Mouse (Mus musculus): ENCODE measurements at regions not wholly inside any gene's neighbourhood (a gene's known extent, or its start where the extent isn't known, plus 50 kb on each side); places are given as distances from the start of the nearest gene placed in this dataset.

GRCm38 (mm10) chr4:153302855-153303254, 179.8 kb downstream of the Ajap1 start:
- Histone ChIP-seq H3K9me3 (ENCODE audit: low read length) (peaks cover 15% of the 10 kb centered on the region; the same call in 1 of the 2 replicates), H3K4me3 (replicated peaks; ENCODE audit: low read length) (no peak overlapping the region), H3K27me3 (ENCODE audit: insufficient read depth, low read length) (peaks cover 5% of the 10 kb centered on the region; the same call in 1 of the 2 replicates), H3K36me3 (ENCODE audit: insufficient read depth, low read length) (no peaks in the 10 kb centered on the region), H3K4me1 (replicated peaks; ENCODE audit: low read depth, low read length) (peaks cover 3% of the 10 kb centered on the region)
- TF ChIP-seq CTCF (conservative IDR thresholded peaks at IDR 0.05; ENCODE audit: low read length) = no peak

GRCm38 (mm10) chr4:153298277-153298676, 184.3 kb downstream of the Ajap1 start:
- Histone ChIP-seq H3K9me3 (ENCODE audit: low read length) (peaks cover 7% of the 10 kb centered on the region; the same call in 1 of the 2 replicates), H3K36me3 (ENCODE audit: insufficient read depth, low read length) (no peaks in the 10 kb centered on the region), H3K4me1 (replicated peaks; ENCODE audit: low read depth, low read length) (no peaks in the 10 kb centered on the region), H3K4me3 (replicated peaks; ENCODE audit: low read length) (no peak overlapping the region), H3K27me3 (ENCODE audit: insufficient read depth, low read length) (no peaks in the 10 kb centered on the region; the same call in 1 of the 2 replicates)
- TF ChIP-seq NANOG (IDR thresholded peaks at IDR 0.05; ENCODE audit: borderline replicate concordance, low read length) = no peak
- no peak for TF ChIP-seq CTCF (conservative IDR thresholded peaks at IDR 0.05; ENCODE audit: low read length)

DNA sequence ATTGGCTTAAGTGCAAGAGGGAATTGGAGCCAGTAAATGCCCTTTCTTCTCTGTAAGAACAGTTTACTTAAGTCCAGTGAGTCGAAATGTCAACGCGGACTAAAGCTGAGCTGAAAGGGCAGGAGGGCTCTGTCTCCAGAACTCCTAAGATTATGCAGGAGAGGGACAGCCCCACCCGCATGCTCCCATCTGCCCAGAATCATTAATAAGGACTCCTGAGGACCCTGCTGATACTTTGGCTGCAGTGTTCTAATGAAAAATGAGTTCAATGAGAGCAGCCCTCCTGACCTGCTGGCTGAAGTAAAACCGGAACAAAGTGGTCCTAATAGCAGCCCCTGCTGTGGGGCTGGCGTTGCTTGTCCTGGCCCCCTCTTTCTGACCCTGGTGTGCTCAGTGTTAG, 187.8 kb downstream of the Ajap1 start:
- no peak overlapping the region for H3K4me3 ChIP-seq (replicated peaks; ENCODE audit: low read length)
- TF ChIP-seq NANOG (IDR thresholded peaks at IDR 0.05; ENCODE audit: borderline replicate concordance, low read length) (no peak), POU5F1 (IDR thresholded peaks at IDR 0.05; ENCODE audit: borderline replicate concordance, low read length) (no peak)
- peaks cover 4% of the 10 kb centered on the region; the same call in 1 of the 2 replicates for H3K4me1 ChIP-seq (replicated peaks; ENCODE audit: low read depth, low read length)
- H3K27me3 ChIP-seq (ENCODE audit: insufficient read depth, low read length) = no peaks in the 10 kb centered on the region; the same call in 1 of the 2 replicates
- H3K9me3 ChIP-seq (ENCODE audit: low read length) = no peaks in the 10 kb centered on the region
- H3K36me3 ChIP-seq (ENCODE audit: insufficient read depth, low read length) = no peaks in the 10 kb centered on the region

GRCm38 (mm10) chr4:153293137-153293536, 189.5 kb downstream of the Ajap1 start:
- no peaks in the 10 kb centered on the region for H3K9me3 ChIP-seq (ENCODE audit: low read length)

DNA sequence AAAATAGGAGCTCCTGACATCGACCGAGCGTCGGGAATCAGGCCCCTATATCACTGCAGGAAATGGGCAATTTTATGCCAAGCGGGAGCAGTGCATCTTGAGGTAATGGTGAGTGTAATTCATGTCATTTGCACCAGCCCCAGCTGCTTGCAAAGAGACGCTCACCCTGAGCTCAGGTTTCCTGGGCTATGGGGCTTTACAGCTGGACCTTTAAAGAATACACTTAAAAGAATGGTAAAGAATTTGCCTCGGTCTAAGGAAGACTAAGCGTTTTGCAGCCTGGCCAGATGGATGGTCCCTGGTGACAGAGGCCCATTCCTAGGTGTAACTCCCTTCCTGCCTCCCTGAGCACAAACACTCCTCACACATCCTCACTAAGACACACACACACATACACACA, 194.2 kb downstream of the Ajap1 start:
- TF ChIP-seq POU5F1 (IDR thresholded peaks at IDR 0.05; ENCODE audit: borderline replicate concordance, low read length) (no peak), CTCF (conservative IDR thresholded peaks at IDR 0.05; ENCODE audit: low read length) (no peak), NANOG (IDR thresholded peaks at IDR 0.05; ENCODE audit: borderline replicate concordance, low read length) (no peak)

More at GRCm38 (mm10) chr4:153293137-153293536, 189.5 kb downstream of the Ajap1 start:
- H3K36me3 ChIP-seq (ENCODE audit: insufficient read depth, low read length) = no peaks in the 10 kb centered on the region
- H3K4me3 ChIP-seq (replicated peaks; ENCODE audit: low read length) = no peak overlapping the region
- H3K27me3 ChIP-seq (ENCODE audit: insufficient read depth, low read length) = no peaks in the 10 kb centered on the region; the same call in 1 of the 2 replicates
- TF ChIP-seq POU5F1 (IDR thresholded peaks at IDR 0.05; ENCODE audit: borderline replicate concordance, low read length) (no peak), NANOG (IDR thresholded peaks at IDR 0.05; ENCODE audit: borderline replicate concordance, low read length) (no peak), CTCF (conservative IDR thresholded peaks at IDR 0.05; ENCODE audit: low read length) (no peak)
- peaks cover 4% of the 10 kb centered on the region; the same call in 1 of the 2 replicates for H3K4me1 ChIP-seq (replicated peaks; ENCODE audit: low read depth, low read length)

GRCm38 (mm10) chr4:153284209-153284608, 198.4 kb downstream of the Ajap1 start:
- Histone ChIP-seq H3K27me3 (ENCODE audit: insufficient read depth, low read length) (peaks cover 11% of the 10 kb centered on the region), H3K36me3 (ENCODE audit: insufficient read depth, low read length) (no peaks in the 10 kb centered on the region), H3K4me1 (replicated peaks; ENCODE audit: low read depth, low read length) (peaks cover 8% of the 10 kb centered on the region; the same call in 1 of the 2 replicates), H3K4me3 (replicated peaks; ENCODE audit: low read length) (no peak overlapping the region), H3K9me3 (ENCODE audit: low read length) (peaks cover 22% of the 10 kb centered on the region; the same call in 1 of the 2 replicates)
- TF ChIP-seq POU5F1 (IDR thresholded peaks at IDR 0.05; ENCODE audit: borderline replicate concordance, low read length) (no peak), CTCF (conservative IDR thresholded peaks at IDR 0.05; ENCODE audit: low read length) (no peak), NANOG (IDR thresholded peaks at IDR 0.05; ENCODE audit: borderline replicate concordance, low read length) (no peak)

More for the DNA sequence above, 194.2 kb downstream of the Ajap1 start:
- Histone ChIP-seq H3K4me1 (replicated peaks; ENCODE audit: low read depth, low read length) (peaks cover 12% of the 10 kb centered on the region), H3K4me3 (replicated peaks; ENCODE audit: low read length) (no peak overlapping the region), H3K36me3 (ENCODE audit: insufficient read depth, low read length) (no peaks in the 10 kb centered on the region), H3K9me3 (ENCODE audit: low read length) (peaks cover 5% of the 10 kb centered on the region; the same call in 1 of the 2 replicates), H3K27me3 (ENCODE audit: insufficient read depth, low read length) (no peaks in the 10 kb centered on the region; the same call in 1 of the 2 replicates)

GRCm38 (mm10) chr4:153276571-153276970, 206.0 kb downstream of the Ajap1 start:
- Histone ChIP-seq H3K9me3 (ENCODE audit: low read length) (peaks cover 3% of the 10 kb centered on the region; the same call in 1 of the 2 replicates), H3K36me3 (ENCODE audit: insufficient read depth, low read length) (no peaks in the 10 kb centered on the region), H3K4me1 (replicated peaks; ENCODE audit: low read depth, low read length) (no peaks in the 10 kb centered on the region), H3K4me3 (replicated peaks; ENCODE audit: low read length) (no peak overlapping the region), H3K27me3 (ENCODE audit: insufficient read depth, low read length) (peaks cover 27% of the 10 kb centered on the region)
- no peak for TF ChIP-seq POU5F1 (IDR thresholded peaks at IDR 0.05; ENCODE audit: borderline replicate concordance, low read length)
- TF ChIP-seq CTCF (conservative IDR thresholded peaks at IDR 0.05; ENCODE audit: low read length) = no peak
- no peak for TF ChIP-seq NANOG (IDR thresholded peaks at IDR 0.05; ENCODE audit: borderline replicate concordance, low read length)

- Histone ChIP-seq H3K4me1 (replicated peaks; ENCODE audit: low read depth, low read length) (no peaks in the 10 kb centered on the region), H3K9me3 (ENCODE audit: low read length) (peaks cover 2% of the 10 kb centered on the region; the same call in 1 of the 2 replicates)
- TF ChIP-seq NANOG (IDR thresholded peaks at IDR 0.05; ENCODE audit: borderline replicate concordance, low read length) (no peak), POU5F1 (IDR thresholded peaks at IDR 0.05; ENCODE audit: borderline replicate concordance, low read length) (no peak)
Observed at GRCm38 (mm10) chr4:153271376-153271775, 211.2 kb downstream of the Ajap1 start.

GRCm38 (mm10) chr4:153263216-153263805, 219.3 kb downstream of the Ajap1 start:
- Histone ChIP-seq H3K27me3 (ENCODE audit: insufficient read depth, low read length) (peaks cover 45% of the 10 kb centered on the region), H3K36me3 (ENCODE audit: insufficient read depth, low read length) (no peaks in the 10 kb centered on the region), H3K4me3 (replicated peaks; ENCODE audit: low read length) (no peak overlapping the region), H3K9me3 (ENCODE audit: low read length) (peaks cover 27% of the 10 kb centered on the region), H3K4me1 (replicated peaks; ENCODE audit: low read depth, low read length) (no peaks in the 10 kb centered on the region)
- TF ChIP-seq POU5F1 (IDR thresholded peaks at IDR 0.05; ENCODE audit: borderline replicate concordance, low read length) (no peak), NANOG (IDR thresholded peaks at IDR 0.05; ENCODE audit: borderline replicate concordance, low read length) (no peak), CTCF (conservative IDR thresholded peaks at IDR 0.05; ENCODE audit: low read length) (no peak)

More at GRCm38 (mm10) chr4:153271376-153271775, 211.2 kb downstream of the Ajap1 start:
- Histone ChIP-seq H3K36me3 (ENCODE audit: insufficient read depth, low read length) (no peaks in the 10 kb centered on the region), H3K27me3 (ENCODE audit: insufficient read depth, low read length) (peaks cover 18% of the 10 kb centered on the region), H3K4me3 (replicated peaks; ENCODE audit: low read length) (no peak overlapping the region)
